Mouse (Mus musculus): Measurements from ENCODE around the gene Acot4. TPM values are rescaled to one million over a fixed set of nuclear protein-coding genes. Genes with fewer than 3 reads are reported as not detected.

Acot4 gene
- polyA plus RNA-seq (2017; shearing (Covaris generic)), result 0.33 TPM

GRCm38 (mm10) chr12:84038241-84038640, at the start of gene Acot4:
Gene Acot4 (plus strand): TSS chr12:84038379.

GRCm38 (mm10) chr12:84009171-84009965, 28.8 kb upstream of the Acot4 start, which contains the start of gene Acot1:
Gene Acot1 (plus strand): TSS chr12:84009490.

DNA sequence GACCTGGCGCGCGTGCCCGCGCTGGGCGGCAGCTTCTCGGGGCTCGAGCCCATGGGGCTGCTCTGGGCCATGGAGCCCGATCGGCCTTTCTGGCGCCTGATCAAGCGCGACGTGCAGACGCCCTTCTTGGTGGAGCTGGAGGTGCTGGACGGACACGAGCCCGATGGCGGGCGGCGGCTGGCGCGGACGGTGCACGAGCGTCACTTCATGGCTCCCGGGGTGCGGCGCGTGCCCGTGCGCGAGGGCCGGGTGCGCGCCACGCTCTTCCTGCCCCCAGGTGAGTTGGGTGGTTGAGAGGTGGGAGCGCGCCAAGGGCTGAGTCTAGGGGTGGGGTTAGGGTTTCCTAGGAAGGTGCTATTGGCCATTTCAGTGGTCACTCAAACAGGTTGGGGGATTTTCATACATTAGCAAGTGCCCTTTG, 522 bp downstream of the Acot4 start, which contains the start of gene Gm49366:
TSS of gene Gm49366 (plus strand) at position 245 of the 421 bp plus-strand sequence.

GRCm38 (mm10) chr12:84051937-84052474, 13.8 kb downstream of the Acot4 start, which contains the start of gene Acot3:
Gene Acot3 (plus strand): TSS chr12:84052144.

DNA sequence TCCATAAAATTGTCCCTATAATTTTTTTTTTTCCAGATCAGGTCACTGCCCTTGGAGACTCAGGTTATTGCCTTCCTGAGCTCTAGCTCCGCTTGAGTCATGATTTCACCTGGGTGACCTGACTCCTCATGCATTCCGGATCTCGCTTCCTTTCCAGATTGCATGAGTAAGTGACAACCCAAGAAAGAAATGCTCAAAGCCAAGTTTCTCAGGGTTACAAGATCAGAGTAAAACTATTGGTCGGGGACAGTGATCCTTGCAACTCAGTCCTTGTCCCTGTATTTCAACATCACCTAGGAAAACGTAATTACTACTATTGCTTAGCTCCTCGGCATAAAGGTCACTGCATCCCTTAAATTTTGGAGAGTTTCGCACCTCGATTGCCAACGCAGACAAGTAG, 30.8 kb downstream of the Acot4 start, which contains the start of gene Acot5:
TSS of gene Acot5 (plus strand) at position 340 of the 400 bp plus-strand sequence.

Other genes starting within 250 kb of the Acot4 start
- gene Numb, start 116.4 kb upstream of the Acot4 start, polyA plus RNA-seq (2017; shearing (Covaris generic)), result 54.9 TPM
- 1.3 TPM for gene Riox1, start 87.8 kb upstream of the Acot4 start, polyA plus RNA-seq (2017; shearing (Covaris generic))
- gene Heatr4, start 53.5 kb upstream of the Acot4 start, polyA plus RNA-seq (2017; shearing (Covaris generic)), result not detected
- 1.3 TPM for gene Acot2, start 50.5 kb upstream of the Acot4 start, polyA plus RNA-seq (2017; shearing (Covaris generic))
- not detected for gene Acot1, start 28.9 kb upstream of the Acot4 start, polyA plus RNA-seq (2017; shearing (Covaris generic))
- gene Gm49366, start 556 bp downstream of the Acot4 start, polyA plus RNA-seq (2017; shearing (Covaris generic)), result not detected
- not detected for gene Acot3, start 13.8 kb downstream of the Acot4 start, polyA plus RNA-seq (2017; shearing (Covaris generic))
- not detected for gene Acot5, start 30.9 kb downstream of the Acot4 start, polyA plus RNA-seq (2017; shearing (Covaris generic))
- 0.40 TPM for gene Acot6, start 62.3 kb downstream of the Acot4 start, polyA plus RNA-seq (2017; shearing (Covaris generic))
- 0.20 TPM for gene Dnal1, start 76.0 kb downstream of the Acot4 start, polyA plus RNA-seq (2017; shearing (Covaris generic))
- gene Pnma1, start 110.1 kb downstream of the Acot4 start, polyA plus RNA-seq (2017; shearing (Covaris generic)), result 0.22 TPM
- 29.9 TPM for gene Elmsan1, start 180.5 kb downstream of the Acot4 start, polyA plus RNA-seq (2017; shearing (Covaris generic))
- 44.4 TPM for gene Ptgr2, start 246.9 kb downstream of the Acot4 start, polyA plus RNA-seq (2017; shearing (Covaris generic))

Data from CD4-positive, CD25-positive, alpha-beta regulatory T cell, adult 9 weeks (primary cell).